Mouse (Mus musculus) forebrain, embryonic 10.5 days (tissue): Measurements from ENCODE around the gene Gm21904. TPM values are rescaled to one million over a fixed set of nuclear protein-coding genes. Genes with fewer than 3 reads are reported as not detected.
"Not testable (repeated sequence)": the region's sequence is repeated elsewhere in the genome, so short reads cannot be mapped to it uniquely, and the experiment has no call there.

Source experiments
- DNase-seq: peaks from one replicate; pipeline ENCODE4 v3.0.0-alpha.2; 2017; ENCODE audit warnings: low spot score; ENCODE audit errors: extremely low spot score
- H3K27ac ChIP-seq: fragments of 300-500 bp; sonication (generic); 2 replicates; pipeline ENCODE4 v1.5.1; 2016; ENCODE audit warnings: mild to moderate bottlenecking
- H3K27me3 ChIP-seq: fragments of 300-500 bp; sonication (generic); 2 replicates; pipeline ENCODE4 v1.6.1; 2016; ENCODE audit warnings: mild to moderate bottlenecking; ENCODE audit not compliant: poor library complexity, severe bottlenecking
- H3K36me3 ChIP-seq: fragments of 300-500 bp; sonication (generic); replicated peaks from 2 replicates; pipeline ENCODE4 v1.6.1; 2016; ENCODE audit warnings: mild to moderate bottlenecking, moderate library complexity
- H3K4me1 ChIP-seq: fragments of 300-500 bp; sonication (generic); 2 replicates; pipeline ENCODE4 v1.6.1; 2016
- H3K4me3 ChIP-seq: fragments of 300-500 bp; sonication (generic); 2 replicates; pipeline ENCODE4 v1.5.1; 2016; ENCODE audit warnings: mild to moderate bottlenecking, moderate library complexity
- H3K9me3 ChIP-seq: fragments of 300-500 bp; sonication (generic); 2 replicates; pipeline ENCODE4 v1.6.1; 2016; ENCODE audit warnings: mild to moderate bottlenecking, moderate library complexity
- WGBS: fragments of 180-500 bp; shearing (Covaris S2); methylation state at CpG from one replicate; pipeline ENCODE4 v1.1.7; 2016; 5-methylcytosine and 5-hydroxymethylcytosine counted together
- polyA plus RNA-seq: library from polyadenylated mRNA; unstranded; fragments of >200 nt; fragmentation: Nextera tagmentation; extraction: Ambion mirVana; gene quantifications from 2 replicates; pipeline ENCODE4 v1.2.1, GENCODE M21; 2016

Gene Gm21904
- not detected in 2 replicates for polyA plus RNA-seq

- H3K4me1 ChIP-seq, H3K4me3 ChIP-seq, DNase-seq, H3K27ac ChIP-seq, H3K27me3 ChIP-seq, H3K36me3 ChIP-seq, H3K9me3 ChIP-seq: not testable (repeated sequence)
- no CpG with 5 or more reads among the region's 3 CpGs for WGBS
These were observed at the start of gene Gm21904 for GRCm38 (mm10) chrY:17846166-17846565. Gm21904 (minus strand) TSS chrY:17846266.

GRCm38 (mm10) chrY:17874441-17874840 lies 28.4 kb upstream of the Gm21904 start, which contains the start of the genes Gm20772 and Gm20831:
Gm20772 (plus strand) TSS chrY:17874741.
Gm20831 (plus strand) TSS chrY:17874741.
- DNase-seq, H3K27ac ChIP-seq, H3K4me1 ChIP-seq, H3K9me3 ChIP-seq, H3K27me3 ChIP-seq, H3K36me3 ChIP-seq, H3K4me3 ChIP-seq: not testable (repeated sequence)

Other genes starting within 250 kb of the Gm21904 start
- not detected in 2 replicates for gene Gm20772, start 28.5 kb upstream of the Gm21904 start, polyA plus RNA-seq
- not detected in 2 replicates for gene Gm20831, start 28.5 kb upstream of the Gm21904 start, polyA plus RNA-seq
- gene Srsy, start 91.1 kb upstream of the Gm21904 start, polyA plus RNA-seq, result not detected in 2 replicates
- gene Gm21764, start 215.5 kb upstream of the Gm21904 start, polyA plus RNA-seq, result not detected in 2 replicates
- gene Ssty1, start 242.8 kb upstream of the Gm21904 start, polyA plus RNA-seq, result not detected in 2 replicates